Mouse (Mus musculus) erythroblast, adult 5-6 weeks (primary cell): ENCODE measurements around the gene Ssna1. TPM values are rescaled to one million over a fixed set of nuclear protein-coding genes. Genes with fewer than 3 reads are reported as not detected.

ENCODE experiments used
- ATAC-seq: replicated peaks from 2 replicates; pipeline ENCODE4 v1.8.0; 2016; ENCODE audit warnings: moderate number of reproducible peaks, mild to moderate bottlenecking, moderate TSS enrichment, inconsistent platforms; ENCODE audit not compliant: poor library complexity, low FRiP score, severe bottlenecking
- total RNA-seq, 2 experiments: library from RNA; stranded (forward) in 1 of 2; stranded (reverse) in 1 of 2; fragments of 150-400 nt in 1 of 2; fragments of 200-764, 138-1000 nt in 1 of 2; gene quantifications; 2 replicates each; pipeline versions ENCODE4 v1.2.3 to v1.2.4; 2015 to 2017; ENCODE audit warnings: low replicate concordance in 2 of 2

Gene Ssna1
- total RNA-seq, 2 experiments from 2014 or later, result 9.9 to 36.5 TPM

DNA sequence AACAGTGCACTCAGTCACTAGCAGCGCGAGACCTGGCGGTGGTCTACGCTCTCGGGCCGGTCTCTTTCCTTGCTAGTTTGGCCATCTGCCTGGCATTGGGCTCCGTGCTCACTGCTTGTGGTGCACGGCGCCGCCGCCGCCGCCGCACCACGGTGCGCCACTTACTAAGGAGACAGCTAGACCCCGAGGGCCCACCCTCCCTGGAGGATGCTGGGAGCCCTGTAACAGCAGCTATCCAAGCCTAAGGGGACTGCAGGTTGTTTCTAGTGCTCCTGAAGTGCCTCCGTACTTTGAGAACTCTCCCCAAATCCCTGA lies 18.5 kb upstream of the Ssna1 start:
- no peak for ATAC-seq

DNA sequence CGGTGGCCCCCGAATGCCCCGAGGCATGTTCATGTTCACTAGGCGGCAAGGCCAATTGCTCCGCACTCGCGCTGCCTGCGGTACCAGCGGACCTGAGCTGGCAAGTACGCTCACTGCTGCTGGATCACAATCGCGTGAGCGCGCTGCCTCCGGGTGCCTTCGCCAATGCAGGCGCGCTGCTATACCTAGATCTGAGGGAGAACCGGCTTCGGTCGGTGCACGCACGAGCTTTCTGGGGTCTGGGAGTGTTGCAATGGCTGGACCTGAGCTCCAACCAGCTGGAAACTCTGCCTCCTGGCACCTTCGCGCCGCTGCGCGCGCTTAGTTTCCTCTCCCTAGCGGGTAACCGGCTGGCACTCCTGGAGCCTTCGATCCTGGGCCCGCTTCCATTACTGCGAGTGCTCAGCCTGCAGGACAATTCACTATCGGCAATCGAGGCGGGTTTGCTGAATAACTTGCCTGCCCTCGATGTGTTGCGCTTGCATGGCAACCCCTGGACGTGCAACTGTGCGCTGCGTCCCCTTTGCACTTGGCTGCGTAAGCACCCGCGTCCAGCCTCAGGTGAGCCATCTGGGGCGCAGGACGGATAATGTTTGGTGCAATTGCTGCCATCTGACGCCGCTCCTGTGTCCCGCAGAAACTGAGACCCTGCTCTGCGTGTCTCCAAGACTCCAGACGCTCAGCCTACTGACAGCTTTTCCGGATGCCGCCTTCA lies 18.0 kb upstream of the Ssna1 start:
- ATAC-seq, result no peak

DNA sequence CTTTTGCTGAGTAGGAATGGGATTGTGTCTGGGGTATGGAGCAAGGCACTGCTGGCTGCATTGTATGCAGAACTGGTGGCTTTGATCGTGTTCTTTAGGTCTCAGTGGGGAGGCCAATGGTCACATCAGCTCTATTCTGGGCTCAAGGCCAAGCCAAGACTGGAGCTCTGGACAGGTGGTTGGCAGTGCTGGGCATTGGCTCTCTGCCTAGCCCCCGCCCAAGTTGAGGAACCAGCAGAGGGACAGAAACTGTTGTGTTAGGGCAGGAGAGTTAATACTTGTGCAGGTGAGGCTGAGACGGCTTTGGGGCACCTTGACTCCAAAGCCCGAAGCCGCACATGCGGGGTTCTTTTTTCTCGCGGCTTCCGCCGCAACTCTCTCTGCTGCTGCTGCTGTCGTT lies 17.4 kb upstream of the Ssna1 start, which contains the start of gene Lrrc26:
TSS of gene Lrrc26 (plus strand) at position 265 of the 400 bp plus-strand sequence.
- no peak for ATAC-seq

DNA sequence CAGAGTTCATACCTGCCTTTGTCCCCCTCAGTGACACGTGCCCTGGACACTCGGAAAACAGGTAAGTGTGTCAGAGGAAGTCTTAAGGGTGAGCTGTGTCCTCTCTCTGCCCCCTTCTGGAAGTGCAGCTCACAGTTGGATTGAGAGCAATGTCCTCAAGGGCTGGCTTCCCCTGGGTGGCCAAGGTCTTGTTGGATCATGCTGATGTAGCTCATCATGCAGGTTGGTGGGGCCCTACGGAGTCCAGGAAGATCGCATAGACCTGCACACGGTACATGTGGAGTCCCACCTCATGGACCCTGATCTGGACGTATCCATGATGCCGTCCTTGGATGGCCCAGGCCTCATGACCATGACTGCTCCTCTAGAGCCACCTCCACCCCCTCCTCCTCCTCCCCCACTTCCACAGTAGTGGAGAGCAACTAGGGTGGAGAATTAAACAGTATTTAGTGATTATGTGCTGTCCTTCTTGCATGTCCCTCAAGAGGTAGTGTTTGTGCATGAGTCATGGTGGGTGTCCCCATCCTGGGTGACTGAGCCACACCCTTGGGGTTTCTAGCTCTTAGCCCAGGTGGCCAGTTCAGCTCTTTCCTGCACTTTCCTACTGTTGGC lies 16.6 kb upstream of the Ssna1 start:
- no peak for ATAC-seq

DNA sequence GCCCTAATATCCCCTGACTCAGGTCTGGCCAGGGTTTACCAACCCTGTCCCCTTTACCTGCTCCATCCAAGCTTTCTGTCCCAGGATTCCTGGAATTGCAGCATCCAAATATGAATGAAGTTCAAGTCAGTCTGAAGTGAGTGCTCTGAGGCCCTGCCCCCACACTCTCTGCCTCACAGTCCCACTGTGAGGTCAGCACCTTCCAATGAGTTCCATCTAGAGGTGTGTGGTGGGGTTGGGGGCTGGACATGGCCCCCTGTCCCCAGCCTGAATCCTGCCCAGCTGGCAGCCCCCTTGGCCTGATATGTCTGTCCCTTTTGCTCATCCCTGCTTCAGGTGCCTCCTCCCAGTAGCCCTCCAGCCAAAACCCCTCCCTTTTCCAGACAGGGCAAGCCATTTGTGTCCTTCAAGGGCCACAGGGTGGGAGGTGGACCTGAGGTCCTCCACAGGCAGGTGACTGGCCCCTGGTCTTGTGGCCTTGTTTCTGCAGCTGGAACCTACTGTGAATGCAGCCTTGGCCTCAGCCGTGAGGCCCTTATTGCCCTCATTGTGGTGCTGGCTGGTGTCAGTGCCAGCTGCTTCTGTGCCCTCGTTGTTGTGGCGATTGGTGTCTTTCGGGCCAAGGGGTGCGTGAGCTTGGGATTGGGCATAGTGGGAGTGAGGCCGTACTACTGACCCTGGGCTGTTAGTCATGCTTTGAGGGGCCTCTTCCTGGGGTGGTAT lies 15.8 kb upstream of the Ssna1 start, which contains the start of gene Tmem210:
TSS of gene Tmem210 (plus strand) at position 219 of the 723 bp plus-strand sequence.
- no peak for ATAC-seq

DNA sequence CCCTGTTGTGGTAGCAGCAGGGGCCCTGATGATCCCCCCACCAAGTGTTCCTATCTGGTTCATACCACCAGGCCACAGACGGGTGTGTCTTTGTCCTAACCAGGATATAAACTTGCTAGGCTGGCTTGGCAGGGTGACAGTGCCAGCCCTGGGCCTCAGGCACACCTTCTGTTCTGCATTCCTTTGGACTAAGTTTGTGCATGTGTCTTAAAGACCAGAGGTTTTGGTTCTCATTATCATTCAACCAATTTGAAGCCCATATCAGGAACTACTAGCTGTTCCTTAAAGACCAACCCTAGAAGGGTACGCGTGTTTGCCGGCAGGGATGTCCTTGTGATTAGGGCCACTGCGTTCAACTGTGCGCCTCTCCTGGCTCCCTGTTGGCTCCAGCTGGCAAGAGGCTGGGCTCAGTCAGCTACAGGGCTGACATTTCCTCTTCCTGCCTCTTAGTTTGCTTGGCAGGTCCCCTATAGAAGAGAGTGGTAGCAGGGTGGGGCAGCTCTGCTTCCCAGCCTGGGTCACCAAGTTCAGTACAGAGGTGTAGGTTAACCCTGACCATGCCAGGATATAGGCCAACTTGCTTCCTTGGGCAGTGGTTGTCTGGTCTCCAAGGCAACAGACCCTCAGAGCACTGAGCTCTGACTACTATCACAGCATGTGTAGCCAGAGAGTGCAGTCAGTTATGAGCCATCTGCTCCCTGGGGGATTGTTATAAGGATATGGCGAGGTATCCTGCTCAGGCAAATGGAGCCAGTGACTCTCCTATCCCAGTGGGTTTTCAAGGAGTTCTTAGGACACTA lies 14.8 kb upstream of the Ssna1 start:
- ATAC-seq, result no peak

DNA sequence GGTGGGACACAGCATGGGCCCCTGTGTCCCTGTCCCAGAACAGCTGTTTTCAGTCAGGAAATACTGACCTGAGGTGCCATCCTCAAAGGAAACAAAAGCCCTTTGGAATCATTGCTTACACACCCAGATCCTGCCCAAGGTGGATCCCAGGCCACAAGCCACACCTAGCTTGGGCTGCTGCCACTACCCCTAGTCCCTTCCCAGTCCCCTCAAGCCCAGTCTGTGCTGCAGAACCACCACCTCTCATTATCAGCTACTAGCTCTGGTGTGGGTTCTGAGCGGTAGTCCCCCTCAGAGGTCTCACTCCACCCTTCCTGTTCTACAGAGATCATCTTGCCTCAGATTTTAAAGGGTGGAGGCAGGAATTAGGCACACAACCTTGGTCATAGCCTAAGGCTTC lies 14.1 kb upstream of the Ssna1 start:
- ATAC-seq, result no peak

DNA sequence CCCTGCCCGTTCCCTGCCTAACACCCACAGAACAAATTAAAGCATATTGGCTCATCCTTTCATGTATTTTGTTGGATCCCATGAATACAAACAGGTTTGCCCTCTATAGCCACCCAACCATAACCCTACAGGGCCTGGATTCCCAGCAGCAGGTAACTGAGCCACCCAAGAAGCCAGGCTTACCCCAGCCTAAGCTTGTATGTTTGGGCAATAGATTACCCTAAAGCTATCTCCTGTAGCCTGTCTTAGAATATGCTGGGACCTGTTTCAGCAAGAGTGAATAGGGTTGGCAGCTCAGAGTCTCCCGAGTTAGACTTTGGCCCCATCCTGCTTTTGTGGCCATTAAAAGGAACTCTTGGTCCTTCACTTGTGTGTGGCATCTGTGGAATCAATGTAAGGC lies 13.3 kb upstream of the Ssna1 start:
- ATAC-seq, result no peak

DNA sequence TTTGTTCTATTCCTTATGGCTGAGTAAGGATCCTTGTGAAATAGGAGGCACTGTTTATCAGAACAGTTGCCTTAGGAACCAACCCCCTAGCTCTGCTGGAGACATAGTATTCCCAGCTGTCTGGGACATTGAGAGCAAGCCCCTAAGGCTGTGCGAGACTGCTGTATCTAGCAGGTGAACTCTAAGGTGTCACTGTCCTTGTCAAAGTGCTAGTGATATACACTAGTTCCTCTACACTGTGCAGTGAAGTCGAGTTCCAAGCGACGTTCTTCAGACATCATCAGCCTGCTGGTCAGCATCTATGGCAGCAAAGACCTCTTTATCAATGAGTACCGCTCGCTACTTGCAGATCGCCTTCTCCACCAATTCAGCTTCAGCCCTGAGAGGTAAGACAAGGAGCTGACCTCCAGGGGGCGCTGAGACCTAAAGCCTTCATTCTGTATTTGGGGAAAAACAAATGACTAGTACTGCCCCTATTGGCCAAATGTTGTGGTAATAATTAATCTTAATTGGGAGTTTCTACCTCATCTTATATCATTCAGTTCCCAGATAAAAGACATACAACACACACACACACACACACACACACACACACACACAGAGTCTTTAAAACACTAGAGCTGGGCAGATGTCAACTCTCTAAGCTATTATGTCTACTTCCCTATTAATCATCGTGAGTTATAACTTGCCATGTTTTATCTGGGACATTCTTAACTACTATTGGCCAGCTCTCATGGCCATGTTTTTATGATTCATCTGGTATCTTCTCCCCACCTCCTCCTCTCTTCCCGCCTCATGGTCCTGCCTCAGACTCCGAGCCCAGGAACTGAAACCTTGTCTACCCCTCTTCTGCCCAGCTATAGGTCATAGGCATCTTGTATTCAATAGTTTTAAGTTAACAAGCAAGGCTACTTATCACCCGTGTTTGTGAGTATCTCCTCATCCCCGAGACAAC lies 7.0 kb upstream of the Ssna1 start:
- ATAC-seq, result peak; percentile 80

DNA sequence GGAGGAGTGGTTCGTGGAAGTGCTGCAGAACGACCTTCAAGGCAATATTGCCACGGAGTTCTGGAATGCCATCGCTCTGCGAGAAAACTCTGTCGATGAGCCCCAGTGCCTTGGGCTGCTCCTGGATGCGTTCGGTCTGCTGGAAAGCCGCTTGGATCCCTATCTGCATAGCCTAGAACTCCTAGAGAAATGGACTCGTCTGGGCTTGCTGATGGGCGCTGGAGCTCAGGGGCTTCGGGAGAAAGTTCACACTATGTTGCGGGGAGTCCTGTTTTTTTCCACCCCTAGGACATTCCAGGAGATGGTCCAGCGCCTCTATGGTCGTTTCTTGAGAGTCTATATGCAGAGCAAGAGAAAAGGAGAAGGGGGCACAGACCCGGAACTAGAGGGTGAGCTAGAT lies 772 bp upstream of the Ssna1 start:
- ATAC-seq, result no peak

DNA sequence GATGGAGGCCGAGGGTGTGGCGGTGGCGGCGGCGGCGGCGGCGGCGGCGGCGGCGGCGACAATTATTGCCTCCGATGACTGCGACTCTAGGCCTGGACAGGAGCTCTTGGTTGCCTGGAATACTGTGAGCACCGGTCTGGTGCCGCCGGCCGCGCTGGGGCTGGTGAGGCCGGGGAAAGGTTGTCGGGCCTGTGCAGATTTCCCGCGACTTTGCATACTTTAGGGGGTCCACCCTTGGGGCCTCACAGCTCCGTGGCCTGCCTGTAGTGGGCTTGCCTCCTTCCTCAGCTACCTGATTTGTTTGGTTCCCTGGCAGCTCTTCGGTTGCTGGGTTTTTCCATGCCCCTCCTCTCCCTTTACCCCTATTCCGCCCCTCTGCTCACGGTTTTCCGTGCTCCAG lies 277 bp upstream of the Ssna1 start:
- ATAC-seq, result peak; percentile 17

DNA sequence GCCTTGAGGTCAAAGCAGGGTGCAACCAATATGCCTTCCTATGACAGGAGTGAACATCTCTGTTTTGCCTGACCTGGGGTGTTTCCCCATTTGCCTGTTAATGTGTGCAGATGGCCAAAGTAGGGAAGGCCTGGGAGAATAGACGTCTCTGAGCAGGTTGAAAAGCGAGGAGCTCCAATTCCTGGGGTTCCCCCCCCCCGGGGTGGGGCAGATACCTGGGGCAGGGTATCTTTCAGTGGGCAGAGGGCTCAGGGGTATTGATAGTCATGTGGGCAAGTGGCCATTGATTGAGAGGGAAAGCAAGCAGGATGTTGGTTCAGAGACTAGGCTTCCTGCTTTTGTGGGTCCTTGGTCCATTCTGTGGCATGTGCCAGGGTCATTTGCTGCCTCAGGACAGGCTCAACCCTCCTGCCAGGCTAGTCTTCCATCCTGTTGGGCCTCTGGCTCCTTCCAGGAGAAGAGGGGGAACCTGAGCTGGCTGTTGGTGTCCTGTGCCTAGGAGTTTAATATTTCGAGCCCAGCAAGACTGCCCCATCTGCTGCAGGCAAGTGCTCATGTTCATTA lies 4.4 kb downstream of the Ssna1 start:
- no peak for ATAC-seq

DNA sequence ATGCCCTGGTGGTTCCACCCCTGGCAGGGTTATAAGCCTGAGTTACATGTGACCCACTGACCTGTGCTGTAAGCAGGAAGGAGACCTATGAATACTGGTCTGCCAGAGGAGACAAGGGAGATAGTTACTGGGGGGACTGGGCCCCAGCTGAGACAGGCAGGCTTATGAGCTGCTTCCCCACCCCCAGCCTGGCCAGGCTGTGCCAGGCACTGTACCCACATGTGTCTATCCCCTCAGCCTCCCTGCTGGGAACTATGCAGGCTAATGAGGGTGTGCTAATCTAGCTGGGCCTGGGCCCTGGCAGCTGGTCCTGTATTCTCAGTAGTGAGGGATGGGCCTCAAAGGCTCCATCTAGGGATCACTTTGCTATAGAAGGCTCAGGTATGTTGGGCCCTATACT lies 5.0 kb downstream of the Ssna1 start:
- no peak for ATAC-seq

DNA sequence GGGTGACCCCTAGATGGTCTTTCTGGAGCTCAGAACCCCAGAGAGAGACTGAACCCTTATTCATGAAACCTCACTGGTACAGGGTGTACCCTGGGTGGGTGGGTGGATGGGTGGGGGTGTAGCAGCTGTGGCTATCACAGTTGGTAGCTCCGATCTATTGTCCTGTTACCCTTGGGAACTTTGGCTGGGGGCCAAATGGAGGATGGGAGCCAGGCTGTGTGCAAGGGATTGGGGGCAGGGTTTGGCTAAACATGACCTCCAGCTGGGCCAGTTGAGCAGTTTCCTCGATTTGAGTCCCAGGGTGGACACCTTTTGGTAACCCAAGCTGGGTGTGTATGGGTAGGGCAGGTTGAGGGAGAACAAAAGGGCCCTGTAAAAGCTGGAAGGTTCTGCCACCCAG lies 5.5 kb downstream of the Ssna1 start:
- ATAC-seq, result no peak

DNA sequence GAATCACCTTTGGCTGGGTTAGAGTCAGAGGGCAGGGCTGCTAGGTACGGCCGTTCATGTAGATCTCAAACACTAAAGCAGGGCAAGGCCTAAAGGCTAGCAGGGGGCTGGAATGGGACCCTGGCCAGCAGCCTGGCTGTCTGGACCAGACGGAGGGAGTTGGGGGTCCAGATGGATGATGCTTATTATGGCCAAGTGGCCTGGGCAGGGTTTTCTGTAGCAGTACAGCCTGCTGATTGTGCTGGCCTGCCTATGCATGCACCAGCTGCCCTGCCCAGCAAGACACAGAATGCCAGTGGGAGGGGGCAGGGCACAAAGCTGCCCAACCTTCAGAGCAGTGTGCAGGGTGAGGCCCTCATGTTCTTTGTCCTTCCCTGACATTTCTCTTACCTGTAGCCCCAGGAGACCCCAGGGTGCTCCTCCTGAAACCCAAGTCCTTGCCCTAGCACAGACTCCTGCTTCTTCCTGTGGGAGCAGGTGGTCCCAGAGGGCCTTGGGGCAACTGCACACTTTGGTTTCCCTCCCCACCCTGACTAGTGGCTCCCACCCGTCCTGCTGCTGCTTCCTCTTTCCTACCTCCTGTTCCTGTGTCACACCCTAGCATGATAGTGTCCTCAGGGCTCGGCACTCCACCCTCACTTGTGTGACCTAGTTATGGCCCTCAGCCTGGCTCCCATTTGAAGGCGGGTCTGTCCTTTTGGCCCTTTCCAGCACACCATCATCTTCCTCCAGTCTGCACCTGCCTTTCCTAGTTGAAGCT lies 6.2 kb downstream of the Ssna1 start:
- no peak for ATAC-seq

DNA sequence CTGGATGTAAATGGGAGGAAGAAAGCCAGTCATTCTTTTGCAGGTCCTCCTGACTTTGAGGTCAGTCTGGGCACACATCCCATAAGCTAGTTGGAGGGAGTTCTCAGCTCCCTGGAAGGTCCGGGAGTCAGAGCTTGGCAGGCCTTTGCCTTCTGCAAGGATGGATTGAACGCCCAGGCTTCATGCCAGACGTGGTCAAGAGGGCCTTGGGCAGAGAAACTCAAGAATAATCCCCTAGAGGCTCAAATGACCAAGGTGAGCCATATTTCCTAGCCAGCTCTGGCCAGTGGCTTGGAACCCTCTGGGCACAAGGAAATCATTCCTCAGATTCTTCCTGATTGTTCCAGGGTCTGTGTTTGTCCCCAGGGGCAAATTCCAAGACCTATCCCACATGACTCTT lies 7.4 kb downstream of the Ssna1 start:
- no peak for ATAC-seq

DNA sequence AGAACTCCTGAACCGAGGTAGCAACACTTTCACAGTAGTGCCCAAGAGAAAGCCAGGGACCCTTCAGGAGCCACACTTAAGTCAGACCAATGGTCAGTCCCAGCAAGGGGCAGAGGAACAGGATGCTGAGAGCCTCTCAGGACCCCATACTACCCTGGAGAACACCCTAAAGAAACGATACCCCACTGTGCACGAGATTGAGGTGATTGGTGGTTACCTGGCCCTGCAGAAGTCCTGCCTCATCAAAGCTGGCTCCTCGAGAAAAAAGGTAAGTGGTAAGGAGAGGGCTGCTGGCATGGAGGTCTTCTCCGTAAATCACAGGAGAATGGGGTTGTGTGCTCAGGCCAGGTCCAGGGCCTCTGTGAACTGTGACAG lies 8.0 kb downstream of the Ssna1 start:
- ATAC-seq, result no peak

DNA sequence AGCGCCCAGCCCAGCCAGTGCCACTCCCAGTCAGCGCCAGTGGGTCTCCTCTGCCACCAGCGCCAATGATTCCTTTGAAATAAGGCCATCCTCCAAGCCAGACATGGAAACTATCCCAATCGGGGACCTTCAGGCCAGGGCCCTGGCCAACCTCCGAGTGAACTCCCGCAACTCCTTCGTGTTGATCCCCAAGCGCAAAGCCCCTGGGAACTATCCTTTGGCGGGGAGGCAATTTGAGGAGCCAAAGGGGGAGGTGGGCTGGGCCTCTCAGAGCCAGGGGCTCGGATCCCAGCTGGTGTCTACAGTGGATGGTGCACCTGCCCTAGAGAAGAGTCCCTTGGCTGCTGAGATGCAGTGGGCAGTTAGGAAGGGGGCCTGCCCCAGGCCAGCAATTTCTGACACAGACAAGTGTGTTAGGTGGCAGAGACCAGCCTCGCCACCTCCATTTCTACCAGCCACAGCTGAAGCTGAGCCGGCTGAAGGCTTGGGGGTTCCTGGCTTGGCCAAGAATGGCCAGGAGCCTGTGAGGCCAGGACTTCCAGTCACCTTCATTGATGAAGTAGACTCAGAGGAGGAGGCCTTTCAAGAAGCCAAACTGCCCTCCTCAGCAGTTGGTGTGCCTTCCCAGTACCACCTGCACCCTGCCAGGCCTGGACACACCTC lies 8.5 kb downstream of the Ssna1 start:
- no peak for ATAC-seq
